Mouse (Mus musculus) 3T3-L1 (cell line): ENCODE data around the gene Cabp2.
A peak's percentile ranks its signal among the peaks of the same experiment; 100 is the strongest.
"Not testable (repeated sequence)": the region's sequence is repeated elsewhere in the genome, so short reads cannot be mapped to it uniquely, and the experiment has no call there.

ENCODE experiments used
- DNase-seq: peaks from one replicate; pipeline ENCODE4 v3.0.0-alpha.2; 2015; ENCODE audit warnings: low read depth, low spot score

The Cabp2 gene

GRCm38 (mm10) chr19:4100718-4101261, 19.4 kb downstream of the Cabp2 start:
- peak; percentile 39 for DNase-seq

DNA sequence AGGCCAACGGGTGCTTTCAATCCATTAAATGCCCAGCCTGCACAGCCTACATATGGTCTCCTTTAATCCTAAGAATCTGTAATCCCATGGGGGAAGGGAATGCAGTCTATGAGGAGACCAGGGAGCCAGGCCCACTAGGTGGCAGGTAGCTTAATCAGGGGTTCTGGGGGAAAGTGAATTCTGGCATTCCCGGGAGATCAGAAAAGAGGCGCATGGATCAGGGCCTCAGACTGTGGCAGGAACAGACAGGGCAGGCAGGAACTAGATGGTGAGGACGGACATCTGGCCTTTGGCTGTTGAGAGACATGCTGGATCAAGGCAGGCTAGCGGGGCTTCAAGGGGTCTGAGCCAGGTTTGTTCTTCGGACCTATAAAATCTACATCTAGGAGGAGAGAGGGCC, 20.1 kb downstream of the Cabp2 start:
- DNase-seq: no peak

GRCm38 (mm10) chr19:4102049-4102448, 20.7 kb downstream of the Cabp2 start:
- DNase-seq: no peak

DNA sequence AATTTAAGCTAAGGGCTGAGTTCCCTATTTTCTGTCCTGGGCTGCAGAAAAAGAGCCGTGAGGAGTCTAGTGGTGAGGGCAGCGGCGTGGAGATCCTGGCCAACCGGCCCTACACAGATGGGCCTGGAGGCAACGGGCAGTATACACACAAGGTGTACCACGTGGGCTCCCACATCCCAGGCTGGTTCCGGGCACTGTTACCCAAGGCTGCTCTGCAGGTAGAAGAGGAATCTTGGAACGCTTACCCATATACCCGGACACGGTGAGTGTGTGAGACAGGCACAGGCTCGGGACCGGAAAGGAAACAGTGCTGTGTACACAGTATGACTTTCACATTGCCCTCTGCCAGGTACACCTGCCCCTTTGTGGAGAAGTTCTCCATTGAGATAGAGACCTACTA, 21.2 kb downstream of the Cabp2 start:
- no peak for DNase-seq

- DNase-seq: no peak
Observed at GRCm38 (mm10) chr19:4103294-4103693, 21.9 kb downstream of the Cabp2 start.

DNA sequence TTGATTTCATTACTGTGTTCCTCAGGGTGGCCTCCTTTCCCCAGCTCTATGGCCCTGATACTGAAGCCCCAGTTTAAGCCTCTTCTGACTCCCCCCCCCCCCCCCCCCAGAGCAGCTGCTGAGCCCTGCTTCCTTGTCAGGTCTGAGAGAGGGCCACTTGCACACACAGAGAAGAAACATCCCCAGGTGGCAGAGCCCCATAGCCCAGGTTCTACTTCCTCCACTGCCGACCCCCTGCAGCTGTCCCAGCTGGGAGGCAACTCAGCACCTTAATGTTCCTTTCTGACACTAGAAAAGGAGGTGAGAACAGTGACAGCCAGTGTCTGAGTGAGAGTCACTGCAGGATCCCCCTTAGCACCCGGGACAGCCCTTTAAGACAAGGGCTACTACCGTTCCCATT, 22.4 kb downstream of the Cabp2 start:
- no peak for DNase-seq

DNA sequence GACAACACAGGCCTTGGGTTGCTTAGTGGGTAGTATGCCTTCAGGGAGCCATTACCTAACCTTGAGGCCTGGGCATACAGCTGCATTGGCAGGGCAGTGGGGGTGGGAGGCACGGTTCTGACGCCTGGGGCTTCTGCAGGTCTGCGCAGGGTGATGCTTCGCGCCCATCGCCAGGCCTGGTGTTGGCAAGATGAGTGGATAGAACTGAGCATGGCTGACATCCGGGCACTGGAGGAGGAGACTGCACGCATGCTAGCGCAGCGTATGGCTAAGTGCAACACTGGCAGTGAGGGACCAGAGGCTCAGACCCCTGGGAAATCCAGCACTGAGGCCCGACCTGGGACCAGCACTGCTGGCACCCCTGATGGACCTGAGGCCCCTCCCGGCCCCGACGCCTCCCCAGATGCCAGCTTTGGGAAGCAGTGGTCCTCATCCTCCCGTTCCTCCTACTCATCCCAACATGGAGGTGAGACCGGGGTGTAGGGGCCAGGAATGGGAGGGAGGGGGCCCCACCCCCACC, 23.4 kb downstream of the Cabp2 start:
- DNase-seq: no peak

- DNase-seq: no peak
Observed at GRCm38 (mm10) chr19:4106654-4107053, 25.3 kb downstream of the Cabp2 start.

DNA sequence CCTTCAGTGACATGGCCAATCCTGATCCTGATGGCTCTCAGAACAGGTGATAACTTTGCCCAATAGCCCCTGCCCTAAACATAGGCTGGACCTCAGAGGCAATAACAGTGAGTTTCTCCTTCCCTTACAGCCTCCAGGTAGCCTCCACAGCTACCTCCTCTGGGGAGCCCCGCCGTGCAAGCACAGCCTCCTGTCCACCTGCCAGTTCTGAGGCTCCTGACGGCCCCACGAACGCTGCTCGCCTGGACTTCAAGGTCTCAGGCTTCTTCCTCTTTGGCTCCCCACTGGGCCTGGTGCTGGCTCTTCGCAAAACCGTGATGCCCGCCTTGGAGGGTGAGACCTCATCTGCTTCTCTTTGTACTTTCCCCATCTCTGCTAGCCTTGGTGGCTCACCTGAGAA, 27.2 kb downstream of the Cabp2 start:
- DNase-seq: no peak

DNA sequence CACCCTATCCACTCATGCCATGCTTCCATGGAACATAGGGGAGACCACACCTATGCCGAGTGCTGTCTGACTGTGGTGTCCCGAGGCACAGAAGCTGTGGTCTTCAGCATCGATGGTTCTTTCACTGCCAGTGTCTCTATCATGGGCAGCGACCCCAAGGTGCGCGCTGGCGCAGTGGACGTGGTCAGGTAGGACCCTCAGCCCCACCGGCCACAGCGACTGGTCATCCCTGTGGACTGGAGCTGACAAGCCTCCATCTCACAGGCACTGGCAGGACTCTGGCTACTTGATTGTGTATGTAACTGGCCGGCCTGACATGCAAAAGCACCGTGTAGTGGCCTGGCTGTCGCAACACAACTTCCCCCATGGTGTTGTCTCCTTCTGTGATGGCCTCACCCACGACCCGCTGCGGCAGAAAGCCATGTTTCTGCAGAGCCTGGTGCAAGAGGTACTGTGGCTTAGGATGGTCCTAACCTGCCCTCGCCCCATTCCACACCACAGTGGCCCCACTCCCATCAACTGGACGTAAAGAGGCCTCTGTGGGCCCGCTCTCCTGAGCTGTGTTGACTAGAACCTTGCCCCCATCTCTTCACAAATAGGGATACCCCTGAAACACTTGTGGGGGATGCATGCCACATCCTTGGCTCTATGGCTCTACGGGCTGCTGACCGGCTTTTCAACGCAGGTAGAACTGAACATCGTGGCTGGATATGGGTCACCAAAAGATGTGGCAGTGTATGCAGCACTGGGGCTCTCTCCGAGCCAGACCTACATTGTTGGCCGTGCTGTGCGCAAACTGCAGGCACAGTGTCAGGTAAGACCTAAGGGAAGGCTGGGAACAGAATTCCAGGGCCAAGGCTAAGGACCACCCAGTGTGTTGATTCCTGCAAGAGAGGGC, 30.9 kb downstream of the Cabp2 start:
- no peak for DNase-seq

GRCm38 (mm10) chr19:4113186-4113805, 31.9 kb downstream of the Cabp2 start:
- DNase-seq: peak; percentile 99

DNA sequence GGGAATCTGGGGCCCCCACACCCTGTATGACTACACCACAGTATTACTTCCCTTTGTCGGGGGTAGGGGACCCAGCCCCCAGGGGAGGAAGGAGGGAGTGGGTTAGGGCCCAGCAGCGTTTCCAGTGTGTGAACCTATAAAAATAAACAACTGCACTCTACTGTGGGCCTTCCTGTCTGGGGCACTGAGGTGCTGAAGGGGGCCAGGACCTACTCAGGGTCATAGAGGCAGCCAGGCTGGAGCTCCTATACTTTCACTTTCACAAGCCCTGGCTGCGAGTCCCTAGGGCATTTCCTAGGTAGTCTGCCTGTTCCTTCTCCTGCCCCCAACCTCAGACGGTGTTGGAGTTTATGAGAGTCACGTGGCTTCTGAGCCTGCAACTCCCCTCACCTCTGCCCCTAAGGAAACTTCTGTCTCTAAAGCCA, 32.4 kb downstream of the Cabp2 start:
- peak; percentile 81 for DNase-seq

GRCm38 (mm10) chr19:4114551-4114950, 33.2 kb downstream of the Cabp2 start:
- DNase-seq: no peak

DNA sequence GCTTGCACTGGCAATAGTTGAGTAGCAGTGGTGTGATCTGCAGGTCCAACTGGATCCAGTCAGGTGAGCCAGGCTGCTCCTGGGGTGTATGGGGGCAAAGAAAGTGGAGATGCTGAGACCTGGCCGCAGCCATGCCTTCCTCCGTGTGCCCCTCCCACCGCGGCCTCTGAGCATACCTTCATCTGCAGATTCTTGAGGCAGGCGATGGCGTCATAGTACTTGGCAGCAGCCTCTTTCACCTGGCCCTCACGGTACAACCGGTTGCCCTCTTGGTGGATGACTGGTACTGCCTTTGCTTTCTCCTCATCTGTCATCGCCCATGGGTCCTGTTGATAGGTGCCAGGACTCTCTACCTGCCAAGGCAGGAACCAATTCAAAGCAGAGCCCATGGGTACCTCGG, 33.8 kb downstream of the Cabp2 start:
- DNase-seq: no peak

GRCm38 (mm10) chr19:4115816-4116215, 34.4 kb downstream of the Cabp2 start:
- DNase-seq: no peak

DNA sequence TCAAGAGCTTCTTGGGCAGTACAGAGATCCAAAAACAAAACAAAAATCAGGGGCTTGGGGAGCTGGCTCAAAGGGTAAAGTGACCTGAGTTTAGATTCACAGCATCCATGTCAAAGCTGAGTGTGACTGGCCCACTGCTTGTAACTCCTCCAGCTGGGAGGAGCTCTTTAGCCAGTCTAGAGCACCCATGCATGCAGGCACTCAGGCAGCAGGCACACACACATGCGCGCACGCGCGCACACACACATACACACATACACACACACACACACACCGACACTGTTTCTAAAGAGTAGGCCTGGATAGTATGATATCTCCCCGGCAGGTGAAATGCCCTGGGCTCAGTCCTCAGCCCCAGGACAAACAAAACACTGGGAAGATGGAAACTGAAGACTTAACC, 35.6 kb downstream of the Cabp2 start:
- no peak for DNase-seq

GRCm38 (mm10) chr19:4118350-4118749, 37.0 kb downstream of the Cabp2 start:
- no peak for DNase-seq

- no peak for DNase-seq
Observed at GRCm38 (mm10) chr19:4119716-4120487, 38.5 kb downstream of the Cabp2 start.

DNA sequence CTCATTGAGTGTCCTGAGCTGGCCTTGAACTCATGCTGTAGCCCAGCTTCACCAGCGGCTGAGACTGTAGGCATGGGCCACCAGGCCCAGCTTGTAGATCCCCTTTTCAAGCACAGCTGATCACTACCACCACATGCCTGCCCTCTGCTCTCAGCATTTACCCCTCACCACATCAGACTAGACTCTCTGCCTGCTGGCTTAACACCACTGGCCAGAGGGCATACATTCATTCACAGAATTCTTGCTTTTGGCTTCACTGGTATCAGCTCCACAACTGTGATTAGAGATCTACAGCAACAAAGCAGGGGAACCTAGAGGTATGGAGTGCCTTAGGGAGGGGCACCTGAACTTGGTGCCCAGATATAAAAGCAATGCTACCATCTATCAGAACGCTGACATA, 39.1 kb downstream of the Cabp2 start:
- DNase-seq: no peak

DNA sequence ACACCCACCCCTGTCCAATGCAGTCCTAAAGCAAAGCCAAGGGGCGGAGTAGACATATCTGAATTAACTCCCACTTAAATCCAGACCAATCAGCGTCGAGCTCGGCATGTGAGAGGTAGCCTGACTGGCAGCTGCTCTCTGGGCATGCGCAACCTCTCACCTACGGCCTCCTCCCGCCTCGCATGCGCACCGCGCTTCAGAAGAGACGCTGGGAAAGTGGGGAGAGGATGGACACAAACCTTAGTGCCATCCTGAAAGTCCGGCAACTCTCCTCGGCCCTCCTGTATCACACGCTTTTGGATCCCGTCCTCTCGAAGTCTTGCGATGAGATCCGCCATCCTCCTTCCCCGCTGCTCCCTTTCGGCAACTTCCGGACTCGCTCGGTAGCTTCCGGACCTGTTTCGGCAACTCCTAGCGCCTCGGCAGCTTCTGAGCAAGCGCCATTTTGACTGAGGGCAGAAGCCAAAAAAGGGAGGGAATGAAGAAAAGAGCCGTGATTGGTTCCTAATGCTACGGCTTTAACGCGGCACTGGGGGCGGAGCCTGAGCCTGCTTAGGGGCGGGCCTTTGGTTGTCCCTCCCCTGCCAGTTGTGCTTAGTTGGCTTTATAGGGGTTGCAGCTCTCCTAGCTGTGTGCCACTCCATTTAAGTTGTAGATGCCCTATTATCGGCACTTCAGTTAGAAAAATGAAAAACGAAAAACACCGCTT, 39.9 kb downstream of the Cabp2 start:
- peak; percentile 100 for DNase-seq

DNA sequence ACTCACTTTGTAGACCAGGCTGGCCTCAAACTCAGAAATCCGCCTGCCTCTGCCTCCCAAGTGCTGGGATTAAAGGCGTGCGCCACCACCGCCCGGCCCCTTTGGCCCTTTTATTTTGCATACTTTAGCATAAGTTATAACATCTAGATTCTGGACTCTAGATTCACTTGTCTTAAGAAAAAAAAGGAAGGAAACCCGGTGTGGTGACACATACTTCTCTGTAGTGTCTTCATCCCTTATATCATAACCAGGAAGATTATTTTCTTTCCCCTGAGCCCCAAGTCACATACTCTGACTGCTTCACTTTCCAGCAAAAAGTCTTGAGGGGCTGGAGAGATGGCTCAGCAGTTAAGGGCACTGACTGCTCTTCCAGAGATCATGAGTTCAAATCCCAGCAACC, 40.5 kb downstream of the Cabp2 start:
- DNase-seq: not testable (repeated sequence)
